Mouse (Mus musculus): ENCODE measurements around the gene Pipox. TPM values are rescaled to one million over a fixed set of nuclear protein-coding genes. Genes with fewer than 3 reads are reported as not detected.

Gene Pipox
- polyA plus RNA-seq, 1 experiment, result not detected

DNA sequence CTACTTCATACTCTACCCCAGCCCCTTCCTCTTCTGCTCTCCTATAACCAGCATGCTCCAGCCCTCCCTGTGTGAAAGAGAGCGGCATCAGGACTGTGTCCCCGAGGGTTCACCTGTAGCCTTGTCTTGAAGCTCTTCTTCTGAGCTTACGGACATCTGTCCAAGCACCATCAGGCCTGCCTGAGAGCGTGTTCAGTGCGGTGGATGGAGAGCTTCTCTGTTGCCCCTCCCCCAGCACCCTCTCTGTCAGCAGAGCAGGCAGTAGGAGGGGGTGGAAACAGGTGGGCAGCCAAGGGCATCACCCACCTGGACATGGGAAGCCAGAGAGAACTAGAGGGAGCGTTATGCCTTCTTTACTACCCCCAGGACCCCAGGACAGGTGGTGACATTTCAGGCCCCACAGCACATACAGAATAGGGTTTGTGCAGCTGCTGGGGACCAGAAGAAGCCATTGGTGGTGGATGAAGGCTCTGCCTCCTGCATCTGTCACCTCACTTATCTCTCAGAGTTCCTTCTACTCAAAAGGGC, 42.3 kb downstream of the Pipox start:
- Histone ChIP-seq H3K4me1 (ENCODE audit: control insufficient read depth, insufficient read depth, insufficient read length, low read length) (no peaks in the 10 kb centered on the region), H3K4me3 (ENCODE audit: insufficient read depth, low read depth, low read length) (no peak overlapping the region), H3K27ac (replicated peaks; ENCODE audit: low read depth, low read length) (no peak overlapping the region)

DNA sequence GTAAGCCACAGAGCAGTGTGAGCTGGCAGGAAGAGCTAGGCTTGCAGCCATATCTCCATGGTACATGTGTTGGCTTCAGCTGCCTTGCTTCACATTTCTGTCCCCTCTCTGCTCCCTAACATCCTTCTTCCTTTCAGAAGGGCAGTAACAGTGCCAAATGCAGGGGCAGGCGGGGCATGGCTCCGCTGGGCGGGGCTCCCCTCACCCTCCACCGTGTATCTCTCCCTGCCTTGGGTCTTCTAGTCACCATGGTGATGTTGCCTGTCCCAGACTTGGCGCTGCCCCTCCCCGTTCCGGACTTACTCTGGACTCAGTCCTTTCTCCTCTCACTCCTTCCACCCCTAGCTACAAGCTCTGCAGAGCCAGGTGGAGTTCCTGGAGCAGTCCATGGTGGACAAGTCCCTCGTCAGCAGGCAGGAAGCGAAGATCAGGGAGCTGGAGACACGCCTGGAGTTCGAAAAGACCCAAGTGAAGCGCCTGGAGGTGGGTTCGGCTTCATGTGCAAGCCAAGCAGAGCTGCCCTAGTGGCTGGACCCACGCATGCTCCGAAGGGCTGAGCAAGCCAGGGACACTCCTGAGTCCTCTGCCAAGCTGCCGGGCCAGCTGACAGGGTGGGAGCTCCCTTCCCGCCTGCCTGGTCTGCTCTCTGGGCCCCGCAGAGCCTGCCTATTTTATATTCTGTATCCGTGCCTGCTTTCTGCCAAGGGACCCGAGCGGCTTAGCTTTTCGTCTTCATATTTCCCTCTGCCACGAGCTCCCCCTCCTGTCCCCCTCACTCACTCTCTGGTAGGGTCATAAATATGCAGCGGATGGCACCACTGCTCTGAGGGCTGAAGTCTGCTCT, 43.3 kb downstream of the Pipox start:
- Histone ChIP-seq H3K4me1 (ENCODE audit: control insufficient read depth, insufficient read depth, insufficient read length, low read length) (no peaks in the 10 kb centered on the region), H3K27ac (replicated peaks; ENCODE audit: low read depth, low read length) (no peak overlapping the region), H3K4me3 (ENCODE audit: insufficient read depth, low read depth, low read length) (no peak overlapping the region)

GRCm38 (mm10) chr11:77849151-77849550, 44.7 kb downstream of the Pipox start:
- H3K4me1 ChIP-seq (ENCODE audit: control insufficient read depth, insufficient read depth, insufficient read length, low read length), result no peaks in the 10 kb centered on the region
- no peak overlapping the region for H3K27ac ChIP-seq (replicated peaks; ENCODE audit: low read depth, low read length)
- H3K4me3 ChIP-seq (ENCODE audit: insufficient read depth, low read depth, low read length), result no peak overlapping the region

GRCm38 (mm10) chr11:77848131-77848530, 45.8 kb downstream of the Pipox start:
- H3K4me1 ChIP-seq (ENCODE audit: control insufficient read depth, insufficient read depth, insufficient read length, low read length), result no peaks in the 10 kb centered on the region
- no peak overlapping the region for H3K27ac ChIP-seq (replicated peaks; ENCODE audit: low read depth, low read length)
- no peak overlapping the region for H3K4me3 ChIP-seq (ENCODE audit: insufficient read depth, low read depth, low read length)

- no peaks in the 10 kb centered on the region for H3K4me1 ChIP-seq (ENCODE audit: control insufficient read depth, insufficient read depth, insufficient read length, low read length)
- H3K4me3 ChIP-seq (ENCODE audit: insufficient read depth, low read depth, low read length), result no peak overlapping the region
- no peak overlapping the region for H3K27ac ChIP-seq (replicated peaks; ENCODE audit: low read depth, low read length)
Observed at GRCm38 (mm10) chr11:77847599-77848128, 46.2 kb downstream of the Pipox start.

DNA sequence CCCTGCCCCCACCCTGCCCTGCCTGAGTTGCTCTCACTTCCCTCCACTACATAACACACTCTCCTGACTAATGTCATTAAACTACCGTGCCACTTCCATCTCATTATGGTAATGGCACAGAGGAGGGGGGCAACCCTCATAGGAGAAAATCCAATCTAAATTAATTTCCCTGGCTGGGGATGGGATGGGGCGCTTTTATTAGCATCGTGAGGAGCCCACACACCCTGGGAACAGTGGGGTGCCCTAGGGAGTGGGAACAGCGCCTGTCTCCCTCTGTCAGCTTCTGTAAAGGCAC, 50.0 kb downstream of the Pipox start:
- Histone ChIP-seq H3K4me1 (ENCODE audit: control insufficient read depth, insufficient read depth, insufficient read length, low read length) (no peaks in the 10 kb centered on the region), H3K27ac (replicated peaks; ENCODE audit: low read depth, low read length) (no peak overlapping the region), H3K4me3 (ENCODE audit: insufficient read depth, low read depth, low read length) (no peak overlapping the region)

DNA sequence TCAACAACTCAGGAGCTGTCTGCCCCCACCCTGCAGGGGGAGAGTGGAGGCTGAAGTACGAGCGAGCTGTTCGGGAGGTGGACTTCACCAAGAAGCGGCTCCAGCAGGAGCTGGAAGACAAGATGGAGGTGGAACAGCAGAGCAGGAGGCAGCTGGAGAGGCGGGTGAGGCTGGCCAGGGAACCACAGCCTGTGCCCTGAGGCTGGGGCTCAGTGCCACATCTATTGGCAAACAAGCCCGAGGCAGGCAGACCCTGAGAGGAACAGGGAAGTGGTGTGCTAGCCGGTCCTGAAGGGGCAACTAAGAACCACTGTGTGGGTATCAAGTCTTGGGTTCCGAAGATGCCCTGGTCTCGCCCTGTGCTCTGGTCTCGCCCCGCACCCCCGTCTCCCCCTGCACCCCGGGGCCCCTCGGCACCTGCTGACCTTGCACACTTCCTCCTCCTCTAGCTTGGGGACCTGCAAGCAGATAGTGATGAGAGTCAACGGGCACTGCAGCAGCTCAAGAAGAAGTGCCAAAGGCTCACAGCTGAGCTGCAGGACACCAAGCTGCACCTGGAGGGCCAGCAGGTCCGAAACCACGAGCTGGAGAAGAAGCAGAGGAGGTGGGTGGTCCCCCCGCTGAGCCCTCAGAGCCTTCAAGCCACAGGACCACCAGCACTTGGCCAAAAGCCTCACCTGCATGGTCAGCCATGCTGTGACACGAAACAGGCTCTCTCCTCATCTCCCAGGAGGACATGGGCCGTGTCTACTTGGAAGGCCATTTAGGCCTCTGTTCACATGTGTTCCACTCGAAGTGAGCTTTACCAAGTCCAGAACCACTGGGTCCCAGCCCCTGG, 50.6 kb downstream of the Pipox start:
- Histone ChIP-seq H3K4me1 (ENCODE audit: control insufficient read depth, insufficient read depth, insufficient read length, low read length) (no peaks in the 10 kb centered on the region), H3K27ac (replicated peaks; ENCODE audit: low read depth, low read length) (no peak overlapping the region), H3K4me3 (ENCODE audit: insufficient read depth, low read depth, low read length) (no peak overlapping the region)

- no peaks in the 10 kb centered on the region for H3K4me1 ChIP-seq (ENCODE audit: control insufficient read depth, insufficient read depth, insufficient read length, low read length)
- H3K27ac ChIP-seq (replicated peaks; ENCODE audit: low read depth, low read length), result no peak overlapping the region
- H3K4me3 ChIP-seq (ENCODE audit: insufficient read depth, low read depth, low read length), result no peak overlapping the region
Observed at GRCm38 (mm10) chr11:77840523-77841245, 53.2 kb downstream of the Pipox start.

- Histone ChIP-seq H3K27ac (replicated peaks; ENCODE audit: low read depth, low read length) (no peak overlapping the region), H3K4me3 (ENCODE audit: insufficient read depth, low read depth, low read length) (no peak overlapping the region), H3K4me1 (ENCODE audit: control insufficient read depth, insufficient read depth, insufficient read length, low read length) (no peaks in the 10 kb centered on the region)
Observed at GRCm38 (mm10) chr11:77837856-77838255, 56.0 kb downstream of the Pipox start.

- Histone ChIP-seq H3K27ac (replicated peaks; ENCODE audit: low read depth, low read length) (no peak overlapping the region), H3K4me1 (ENCODE audit: control insufficient read depth, insufficient read depth, insufficient read length, low read length) (no peaks in the 10 kb centered on the region)
Observed at GRCm38 (mm10) chr11:77836751-77837150, 57.1 kb downstream of the Pipox start.

DNA sequence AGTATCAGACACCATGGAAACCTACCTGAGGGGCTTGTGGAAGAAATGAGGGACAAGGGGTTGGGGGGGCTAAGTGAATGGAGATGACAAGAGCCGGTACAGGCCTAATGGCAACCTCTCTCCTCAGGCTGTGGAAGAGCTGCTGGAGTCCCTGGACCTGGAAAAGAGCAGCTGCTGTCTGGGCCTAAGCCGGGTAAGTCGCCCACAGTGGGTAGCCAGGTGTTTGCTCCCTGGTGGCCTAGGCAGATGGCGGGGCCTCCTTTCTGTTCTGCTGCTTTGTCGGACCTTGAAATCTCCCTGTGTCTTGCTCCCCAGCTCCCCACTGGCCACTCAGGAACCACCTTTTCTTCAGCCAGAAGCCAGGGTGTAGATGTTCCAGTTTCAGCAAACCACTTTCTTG, 57.6 kb downstream of the Pipox start:
- no peaks in the 10 kb centered on the region for H3K4me1 ChIP-seq (ENCODE audit: control insufficient read depth, insufficient read depth, insufficient read length, low read length)
- H3K27ac ChIP-seq (replicated peaks; ENCODE audit: low read depth, low read length), result no peak overlapping the region
- no peak overlapping the region for H3K4me3 ChIP-seq (ENCODE audit: insufficient read depth, low read depth, low read length)

More at GRCm38 (mm10) chr11:77836751-77837150, 57.1 kb downstream of the Pipox start:
- no peak overlapping the region for H3K4me3 ChIP-seq (ENCODE audit: insufficient read depth, low read depth, low read length)

DNA sequence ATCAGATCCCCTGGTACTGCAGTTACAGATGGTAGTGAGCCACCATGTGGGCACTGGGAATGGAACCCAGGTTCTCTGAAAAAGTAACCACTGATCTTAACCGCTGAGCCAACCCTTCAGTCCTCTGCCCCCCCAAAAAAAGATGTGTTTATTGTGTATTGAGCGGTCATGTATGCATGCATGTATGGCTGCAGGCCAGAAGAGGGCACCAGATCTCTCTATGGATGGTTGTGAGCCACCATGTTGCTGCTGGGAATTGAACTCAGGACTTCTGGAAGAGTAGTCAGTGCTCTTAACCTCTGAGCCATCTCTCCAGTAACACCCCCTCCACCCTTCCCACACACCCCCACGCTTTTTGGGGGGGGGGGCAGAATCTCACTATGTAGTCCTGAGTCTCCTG, 58.8 kb downstream of the Pipox start:
- no peaks in the 10 kb centered on the region for H3K4me1 ChIP-seq (ENCODE audit: control insufficient read depth, insufficient read depth, insufficient read length, low read length)
- H3K4me3 ChIP-seq (ENCODE audit: insufficient read depth, low read depth, low read length), result no peak overlapping the region
- H3K27ac ChIP-seq (replicated peaks; ENCODE audit: low read depth, low read length), result no peak overlapping the region

DNA sequence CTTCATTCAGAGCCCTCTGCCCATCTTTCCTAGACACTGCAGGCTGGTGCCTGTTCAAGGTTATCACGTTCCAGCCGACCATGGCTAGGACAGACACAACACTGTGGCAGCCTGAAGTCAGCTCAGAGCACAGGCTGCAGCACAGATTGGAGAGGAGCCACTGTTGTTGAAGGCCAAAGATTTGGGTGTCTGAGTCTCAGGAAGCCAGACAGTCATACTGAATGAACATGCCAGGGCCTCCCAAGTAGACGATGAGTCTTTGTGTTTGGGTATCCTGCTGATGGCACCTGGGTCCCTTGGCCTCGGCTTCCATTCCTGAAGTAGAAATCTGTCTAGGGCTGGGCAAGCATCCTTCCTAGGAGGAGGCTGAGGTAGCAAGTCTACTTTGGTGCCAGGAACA, 61.4 kb downstream of the Pipox start:
- H3K4me3 ChIP-seq (ENCODE audit: insufficient read depth, low read depth, low read length), result no peak overlapping the region
- no peaks in the 10 kb centered on the region for H3K4me1 ChIP-seq (ENCODE audit: control insufficient read depth, insufficient read depth, insufficient read length, low read length)
- no peak overlapping the region for H3K27ac ChIP-seq (replicated peaks; ENCODE audit: low read depth, low read length)

DNA sequence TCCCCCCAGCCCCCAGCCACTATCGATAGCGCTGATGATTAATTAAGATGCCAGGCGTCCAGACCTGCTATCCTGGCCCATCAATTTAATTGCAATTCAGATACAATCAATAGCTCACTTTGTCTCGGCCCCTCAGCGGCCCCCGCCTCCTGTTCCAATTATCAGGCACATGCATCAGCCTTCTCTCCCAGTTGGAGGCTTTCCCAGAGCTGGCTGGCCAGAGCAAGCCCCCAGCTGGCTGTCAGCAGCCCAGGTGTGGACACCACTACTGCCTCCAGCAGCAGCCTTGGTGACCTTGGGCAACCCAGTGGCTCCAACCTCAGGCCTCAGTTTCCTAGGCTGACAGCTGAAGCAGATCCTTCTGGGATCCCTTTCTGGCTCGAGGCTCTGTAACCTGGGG, 63.0 kb downstream of the Pipox start:
- Histone ChIP-seq H3K4me1 (ENCODE audit: control insufficient read depth, insufficient read depth, insufficient read length, low read length) (no peaks in the 10 kb centered on the region), H3K4me3 (ENCODE audit: insufficient read depth, low read depth, low read length) (no peak overlapping the region), H3K27ac (replicated peaks; ENCODE audit: low read depth, low read length) (no peak overlapping the region)

All from brown adipose tissue, adult 24 weeks (tissue).